Mouse (Mus musculus) embryonic facial prominence, embryonic 10.5 days (tissue): Measurements from ENCODE around the gene Jsrp1. TPM values are rescaled to one million over a fixed set of nuclear protein-coding genes. Genes with fewer than 3 reads are reported as not detected.
A peak's percentile ranks its signal among the peaks of the same experiment; 100 is the strongest.

ENCODE experiments used
- DNase-seq: peaks from one replicate; pipeline ENCODE4 v3.0.0-alpha.2; 2017; ENCODE audit warnings: low spot score
- H3K27ac ChIP-seq: fragments of 300-500 bp; sonication (generic); replicated peaks from 2 replicates; pipeline ENCODE4 v1.5.1; 2016; ENCODE audit warnings: mild to moderate bottlenecking
- H3K27me3 ChIP-seq: fragments of 300-500 bp; sonication (generic); replicated peaks from 2 replicates; pipeline ENCODE4 v1.6.1; 2016; ENCODE audit warnings: low read depth, mild to moderate bottlenecking; ENCODE audit not compliant: poor library complexity, severe bottlenecking
- H3K36me3 ChIP-seq: fragments of 300-500 bp; sonication (generic); replicated peaks from 2 replicates; pipeline ENCODE4 v1.6.1; 2016; ENCODE audit warnings: mild to moderate bottlenecking, moderate library complexity
- H3K4me1 ChIP-seq: fragments of 300-500 bp; sonication (generic); 2 replicates; pipeline ENCODE4 v1.6.1; 2016
- H3K4me3 ChIP-seq: fragments of 300-500 bp; sonication (generic); 2 replicates; pipeline ENCODE4 v1.5.1; 2016; ENCODE audit warnings: mild to moderate bottlenecking, moderate library complexity
- H3K9me3 ChIP-seq: fragments of 300-500 bp; sonication (generic); 2 replicates; pipeline ENCODE4 v1.6.1; 2016; ENCODE audit warnings: mild to moderate bottlenecking
- WGBS: fragments of 180-500 bp; shearing (Covaris S2); methylation state at CpG from one replicate; pipeline ENCODE4 v1.1.7; 2016; 5-methylcytosine and 5-hydroxymethylcytosine counted together
- polyA plus RNA-seq: library from polyadenylated mRNA; unstranded; fragments of >200 nt; fragmentation: Nextera tagmentation; extraction: Ambion mirVana; gene quantifications from 2 replicates; pipeline ENCODE4 v1.2.1, GENCODE M21; 2016

Gene Jsrp1
- polyA plus RNA-seq, 1 experiment from 2014 or later: 0.52 TPM

DNA sequence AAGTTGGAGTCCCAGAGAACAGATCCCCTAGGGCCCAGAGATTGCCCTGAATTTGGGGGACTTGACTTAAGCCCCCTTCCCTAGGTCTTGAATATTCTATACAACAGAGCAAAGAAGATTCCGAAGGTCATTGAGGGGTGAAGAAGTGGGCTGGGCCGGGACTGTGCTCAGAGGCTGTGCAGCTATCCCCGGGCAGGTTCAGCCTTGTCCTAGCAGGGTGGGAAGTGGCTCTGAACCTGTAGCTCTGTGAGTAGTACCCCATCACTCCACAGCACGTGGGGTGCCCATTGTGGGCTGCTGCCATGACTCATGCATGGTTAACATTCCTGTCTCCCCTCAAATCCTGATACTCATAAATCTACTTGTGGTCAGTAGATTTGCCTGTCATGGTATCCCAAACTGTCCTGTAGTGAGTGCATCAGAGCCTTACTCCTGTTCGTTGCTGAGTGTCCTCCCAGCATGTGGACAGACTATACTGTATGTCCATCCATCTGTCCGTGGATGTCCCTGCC lies 36.9 kb downstream of the Jsrp1 start:
- no peaks in the 10 kb centered on the region for H3K9me3 ChIP-seq
- H3K27me3 ChIP-seq: no peaks in the 10 kb centered on the region
- no peak overlapping the region for H3K27ac ChIP-seq
- 91% methylated on average over 6 of the region's 6 CpGs for WGBS
- peaks cover 6% of the 10 kb centered on the region; the same call in 1 of the 2 replicates for H3K4me1 ChIP-seq
- H3K36me3 ChIP-seq: peaks cover 100% of the 10 kb centered on the region
- no peak overlapping the region for H3K4me3 ChIP-seq
- DNase-seq: no peak

GRCm38 (mm10) chr10:80775731-80776130 lies 37.6 kb downstream of the Jsrp1 start:
- H3K9me3 ChIP-seq: no peaks in the 10 kb centered on the region
- no peak overlapping the region for H3K27ac ChIP-seq
- peaks cover 100% of the 10 kb centered on the region for H3K36me3 ChIP-seq
- H3K4me3 ChIP-seq: no peak overlapping the region
- peaks cover 6% of the 10 kb centered on the region; the same call in 1 of the 2 replicates for H3K4me1 ChIP-seq
- WGBS: 90% methylated on average over 4 of the region's 4 CpGs
- H3K27me3 ChIP-seq: no peaks in the 10 kb centered on the region
- DNase-seq: no peak

- WGBS: 86% methylated on average over 4 of the region's 4 CpGs
- Histone ChIP-seq H3K4me1 (peaks cover 6% of the 10 kb centered on the region; the same call in 1 of the 2 replicates), H3K36me3 (peaks cover 100% of the 10 kb centered on the region), H3K27ac (no peak overlapping the region), H3K4me3 (peak overlapping the region; percentile 25; the same call in 1 of the 2 replicates), H3K27me3 (no peaks in the 10 kb centered on the region), H3K9me3 (no peaks in the 10 kb centered on the region)
- no peak for DNase-seq
These were observed 38.3 kb downstream of the Jsrp1 start for GRCm38 (mm10) chr10:80774981-80775380.

DNA sequence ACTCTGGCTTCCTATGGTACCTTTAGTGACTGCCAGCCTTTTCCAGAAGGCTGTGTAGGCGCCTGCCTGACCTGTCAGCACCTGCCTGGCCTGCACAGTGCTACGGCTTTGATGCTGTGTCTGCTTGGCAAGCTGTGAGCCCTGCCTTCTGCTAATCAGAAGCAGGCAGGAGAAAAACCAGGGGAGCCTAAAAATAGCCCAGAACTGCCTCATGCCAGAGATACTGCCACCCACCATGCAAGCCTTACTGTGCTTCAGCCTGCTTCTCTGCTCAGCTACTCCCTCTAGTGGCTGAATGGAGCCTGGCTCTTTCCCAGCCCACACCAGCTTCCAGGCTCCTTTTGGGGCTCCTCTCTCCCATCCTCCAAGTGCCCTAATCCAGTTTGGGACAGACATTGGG lies 38.7 kb downstream of the Jsrp1 start:
- Histone ChIP-seq H3K4me1 (peaks cover 6% of the 10 kb centered on the region; the same call in 1 of the 2 replicates), H3K36me3 (peaks cover 100% of the 10 kb centered on the region), H3K27me3 (no peaks in the 10 kb centered on the region), H3K4me3 (peak overlapping the region; percentile 25; the same call in 1 of the 2 replicates), H3K27ac (no peak overlapping the region), H3K9me3 (no peaks in the 10 kb centered on the region)
- DNase-seq: peak; percentile 72
- WGBS: 62% methylated on average over 2 of the region's 2 CpGs

GRCm38 (mm10) chr10:80773816-80774215 lies 39.5 kb downstream of the Jsrp1 start:
- peaks cover 6% of the 10 kb centered on the region; the same call in 1 of the 2 replicates for H3K4me1 ChIP-seq
- WGBS: 89% methylated on average over 5 of the region's 5 CpGs
- H3K4me3 ChIP-seq: peak overlapping the region; percentile 22; the same call in 1 of the 2 replicates
- DNase-seq: no peak
- H3K36me3 ChIP-seq: peaks cover 100% of the 10 kb centered on the region
- H3K27me3 ChIP-seq: no peaks in the 10 kb centered on the region
- no peaks in the 10 kb centered on the region for H3K9me3 ChIP-seq
- H3K27ac ChIP-seq: no peak overlapping the region

GRCm38 (mm10) chr10:80768365-80768764 lies 44.9 kb downstream of the Jsrp1 start:
- Histone ChIP-seq H3K36me3 (peaks cover 97% of the 10 kb centered on the region), H3K9me3 (no peaks in the 10 kb centered on the region), H3K4me1 (peaks cover 12% of the 10 kb centered on the region), H3K27ac (no peak overlapping the region), H3K27me3 (no peaks in the 10 kb centered on the region), H3K4me3 (no peak overlapping the region)
- WGBS: 90% methylated on average over 6 of the region's 6 CpGs
- DNase-seq: no peak

DNA sequence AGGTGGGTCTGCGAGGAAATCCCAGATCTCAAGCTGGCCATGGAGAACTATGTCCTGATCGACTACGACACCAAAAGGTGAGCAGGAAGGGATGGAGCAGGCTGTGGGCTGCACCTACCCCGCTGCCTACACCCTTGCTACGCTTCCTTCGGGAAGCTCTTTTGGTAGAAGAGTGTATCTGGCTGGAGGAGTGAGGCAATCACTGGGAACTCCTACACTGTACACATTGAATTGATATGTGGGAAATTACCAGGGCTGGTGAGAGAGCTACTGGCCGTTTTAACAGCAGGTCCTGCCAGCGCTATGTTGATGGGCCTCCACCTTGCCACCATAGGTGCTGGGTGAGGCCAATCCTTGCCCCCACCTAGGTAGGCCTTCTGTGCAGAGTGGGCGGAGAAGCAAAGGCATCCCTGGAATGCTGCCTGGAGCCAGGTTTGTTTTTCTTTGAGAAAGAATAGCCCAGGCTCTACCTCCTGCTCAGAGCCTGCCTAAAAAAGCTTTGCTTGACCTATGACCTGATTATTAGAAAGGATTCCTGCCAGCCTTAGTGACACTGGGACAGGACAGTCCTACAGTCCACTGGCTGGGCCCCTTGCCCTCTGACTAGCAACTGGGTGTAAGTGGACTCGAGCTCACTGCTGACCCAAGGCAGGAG lies 47.0 kb downstream of the Jsrp1 start:
- 0 out of 2 replicates have a peak overlapping the region, but pooled peaks have one; percentile 14 for H3K27ac ChIP-seq
- H3K36me3 ChIP-seq: peaks cover 86% of the 10 kb centered on the region
- peaks cover 20% of the 10 kb centered on the region for H3K4me1 ChIP-seq
- DNase-seq: no peak
- 70% methylated on average over 10 of the region's 10 CpGs for WGBS
- H3K9me3 ChIP-seq: no peaks in the 10 kb centered on the region
- no peak overlapping the region for H3K4me3 ChIP-seq
- H3K27me3 ChIP-seq: no peaks in the 10 kb centered on the region

DNA sequence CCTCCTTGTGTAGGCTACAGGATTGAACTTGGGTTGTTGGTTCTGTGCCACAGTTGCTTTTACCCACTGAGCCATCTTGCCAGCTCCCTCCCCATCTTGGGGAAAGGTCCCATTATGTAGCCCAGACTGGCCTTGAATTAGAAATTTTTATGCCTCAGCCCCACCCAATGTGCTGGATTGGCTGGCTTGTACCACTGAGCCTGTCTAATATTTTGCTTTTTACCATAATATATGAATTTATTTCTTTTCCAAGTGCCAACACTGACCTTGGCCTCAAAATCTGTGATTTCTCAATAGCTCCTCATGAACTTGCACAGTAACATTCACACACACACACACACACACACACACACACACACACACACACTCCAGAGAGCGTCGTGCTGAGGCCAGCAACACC lies 47.6 kb downstream of the Jsrp1 start:
- Histone ChIP-seq H3K27me3 (no peaks in the 10 kb centered on the region), H3K36me3 (peaks cover 81% of the 10 kb centered on the region), H3K9me3 (no peaks in the 10 kb centered on the region), H3K4me1 (peaks cover 25% of the 10 kb centered on the region), H3K4me3 (no peak overlapping the region), H3K27ac (no peak overlapping the region)
- DNase-seq: no peak
- 84% methylated on average over 2 of the region's 2 CpGs for WGBS

GRCm38 (mm10) chr10:80763502-80763901 lies 49.8 kb downstream of the Jsrp1 start:
- peaks cover 58% of the 10 kb centered on the region for H3K36me3 ChIP-seq
- peaks cover 39% of the 10 kb centered on the region for H3K4me1 ChIP-seq
- WGBS: 92% methylated on average over 2 of the region's 2 CpGs
- H3K4me3 ChIP-seq: no peak overlapping the region
- DNase-seq: no peak
- H3K27ac ChIP-seq: no peak overlapping the region
- no peaks in the 10 kb centered on the region for H3K27me3 ChIP-seq
- H3K9me3 ChIP-seq: no peaks in the 10 kb centered on the region

DNA sequence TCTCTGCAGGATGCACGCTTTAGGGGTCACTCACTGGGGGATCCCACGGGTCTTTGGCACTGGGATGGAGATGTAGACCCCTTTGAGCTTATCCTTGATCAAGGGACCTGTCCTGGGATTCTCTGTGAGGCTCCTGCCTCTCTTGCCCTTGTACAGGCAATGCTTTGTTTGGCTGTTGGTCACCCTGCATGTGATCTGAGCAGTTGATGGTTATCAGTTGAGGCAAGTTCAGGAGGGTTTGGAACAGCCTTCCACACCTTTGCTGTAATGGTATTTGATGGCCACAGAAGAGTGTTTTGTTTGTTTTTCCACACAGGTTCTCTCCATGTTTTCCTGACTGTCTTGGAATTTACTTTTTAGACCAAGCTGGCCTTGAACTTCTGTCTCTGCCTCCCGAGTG lies 51.5 kb downstream of the Jsrp1 start:
- 77% methylated on average over 3 of the region's 3 CpGs for WGBS
- no peaks in the 10 kb centered on the region for H3K9me3 ChIP-seq
- H3K27me3 ChIP-seq: no peaks in the 10 kb centered on the region
- H3K36me3 ChIP-seq: peaks cover 43% of the 10 kb centered on the region
- no peak for DNase-seq
- peaks cover 55% of the 10 kb centered on the region for H3K4me1 ChIP-seq
- H3K27ac ChIP-seq: no peak overlapping the region
- no peak overlapping the region for H3K4me3 ChIP-seq

DNA sequence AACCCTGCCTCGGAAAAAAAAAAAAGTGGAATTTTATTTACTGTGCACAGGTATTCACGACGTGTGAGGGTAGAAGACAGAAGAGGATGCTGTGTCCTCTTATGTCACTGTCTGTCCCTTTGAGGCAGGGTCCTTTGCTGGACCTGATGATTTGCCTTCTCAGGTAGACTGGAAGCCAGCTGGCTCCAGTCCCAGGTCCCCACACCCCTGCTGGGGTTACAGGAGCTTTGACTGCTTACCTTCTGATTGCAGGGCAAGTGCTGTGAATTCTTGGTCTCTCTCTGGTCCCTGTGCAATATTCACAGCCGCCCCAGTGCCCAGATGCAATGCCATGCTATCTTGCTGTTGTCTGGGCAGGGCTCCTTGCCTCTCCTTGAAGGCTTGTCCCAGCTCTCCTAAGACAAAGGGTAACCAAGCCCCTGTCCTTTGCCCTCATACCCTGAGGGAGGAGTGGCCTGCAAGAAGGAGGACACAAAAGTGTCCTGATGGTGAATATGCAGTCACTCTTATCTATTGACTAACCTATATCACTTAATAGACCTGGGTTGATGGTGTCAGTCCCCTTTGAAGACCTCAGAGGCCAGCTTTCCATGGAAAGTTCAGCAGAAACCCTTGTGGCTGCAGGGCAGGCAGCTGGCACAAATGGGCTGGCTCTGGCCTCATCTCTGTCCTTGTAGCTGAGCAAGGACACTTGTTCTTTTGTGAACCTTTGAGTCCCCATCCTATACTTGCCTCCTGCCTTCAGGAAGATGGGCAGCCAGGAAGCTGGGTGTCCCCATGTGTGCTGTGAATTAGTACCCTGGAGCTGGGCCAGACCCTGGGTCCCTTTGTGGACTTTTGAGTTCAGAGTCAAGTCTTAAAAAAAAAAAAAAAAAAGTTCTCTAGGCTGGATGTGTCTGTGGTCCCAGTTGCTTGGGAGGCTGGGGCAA lies 52.4 kb downstream of the Jsrp1 start:
- no peak overlapping the region for H3K4me3 ChIP-seq
- 83% methylated on average over 4 of the region's 4 CpGs for WGBS
- H3K27ac ChIP-seq: no peak overlapping the region
- no peaks in the 10 kb centered on the region for H3K9me3 ChIP-seq
- H3K27me3 ChIP-seq: no peaks in the 10 kb centered on the region
- H3K4me1 ChIP-seq: peaks cover 55% of the 10 kb centered on the region
- peaks cover 34% of the 10 kb centered on the region for H3K36me3 ChIP-seq
- DNase-seq: no peak

DNA sequence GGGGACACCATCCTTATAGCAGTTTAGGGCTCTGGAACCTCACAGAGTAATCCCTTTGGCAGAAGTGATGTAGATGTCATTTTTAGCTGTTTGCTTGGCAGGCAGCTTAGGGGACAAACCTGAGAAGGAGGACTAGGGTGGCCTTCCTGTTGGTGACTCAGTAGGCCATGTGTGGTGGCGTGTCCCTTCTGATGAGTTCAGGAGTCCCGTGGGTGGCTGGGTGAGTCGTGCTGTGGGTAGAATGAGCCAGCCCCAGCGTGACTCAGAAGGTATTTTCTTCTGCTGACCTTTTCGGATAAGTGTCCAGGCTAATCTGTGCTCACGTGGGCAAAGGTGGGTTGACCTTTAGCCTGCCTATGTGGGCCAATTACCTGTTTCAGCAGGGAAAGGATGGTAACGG lies 54.6 kb downstream of the Jsrp1 start:
- Histone ChIP-seq H3K36me3 (peaks cover 12% of the 10 kb centered on the region), H3K4me1 (peaks cover 64% of the 10 kb centered on the region)

More for the DNA sequence above, 54.6 kb downstream of the Jsrp1 start:
- 81% methylated on average over 7 of the region's 7 CpGs for WGBS
- Histone ChIP-seq H3K27ac (no peak overlapping the region), H3K9me3 (no peaks in the 10 kb centered on the region), H3K27me3 (no peaks in the 10 kb centered on the region), H3K4me3 (no peak overlapping the region)
- DNase-seq: no peak
